13 mouse cellular contexts compared by ENCODE assay signal in the genomic region with DNA sequence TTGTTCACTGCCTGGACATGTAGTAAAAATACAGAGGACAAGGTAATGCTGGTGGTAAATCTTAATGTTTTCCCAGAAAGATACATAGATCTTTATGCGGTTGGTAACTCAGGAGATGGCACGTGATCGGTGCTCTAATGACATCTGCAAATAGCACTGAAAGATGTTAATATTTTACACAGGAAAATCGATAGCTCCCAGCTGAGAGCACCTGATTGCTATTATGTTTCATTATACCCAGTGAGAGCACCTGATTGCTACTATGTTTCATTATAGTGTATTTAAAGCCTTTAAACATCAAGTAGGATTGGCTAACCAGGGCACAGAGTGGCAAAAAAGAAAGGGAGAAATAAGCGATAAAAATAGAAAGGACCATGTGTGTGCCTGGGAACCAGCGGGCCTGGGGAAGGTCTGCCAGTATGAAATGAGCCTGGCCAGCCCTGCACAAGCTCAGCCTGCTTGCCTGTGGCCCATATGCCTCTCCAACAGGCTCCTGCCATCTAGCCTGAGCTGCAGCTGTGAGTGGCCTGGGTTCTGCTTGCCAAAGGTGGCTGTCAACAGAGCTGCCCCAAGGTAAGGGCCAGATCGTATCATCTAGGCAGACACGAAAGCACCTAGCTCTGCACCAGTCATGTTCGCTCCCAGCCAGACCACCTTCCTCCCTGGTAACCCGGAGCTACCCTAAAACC. TPM values are rescaled to one million over a fixed set of nuclear protein-coding genes. Genes with fewer than 3 reads are reported as not detected.
DNase-seq lines count a peak whose midpoint lies in the region; ATAC-seq lines count a peak whose summit lies in the region.
"Had no signal": no experiment of that assay in that cellular context is flagged by ENCODE, and none has a peak within 500 bp of the region (broad histone marks: within the 10 kb centered on the region; RNA-seq: fewer than 3 reads in every experiment).

No protein-coding gene starts in this region.

- H3K36me3 ChIP-seq in forebrain, embryonic 16.5 days (ENCODE audit: control insufficient read depth, insufficient read depth) = no peaks in the 10 kb centered on the region
- H3K36me3 ChIP-seq in forebrain, embryonic 12.5 days (replicated peaks) = no peaks in the 10 kb centered on the region
- no peaks in the 10 kb centered on the region for H3K36me3 ChIP-seq in neural tube, embryonic 13.5 days

- no peak overlapping the region for H3K4me2 ChIP-seq in forebrain, embryonic 16.5 days (ENCODE audit: low read length)
- H3K4me2 ChIP-seq in forebrain, embryonic 12.5 days = no peak overlapping the region
- no peak overlapping the region for H3K4me2 ChIP-seq in neural tube, embryonic 13.5 days
- H3K4me2 ChIP-seq: heart, embryonic 11.5 days; midbrain, embryonic 11.5 days had no signal

- H3K27ac ChIP-seq in forebrain, embryonic 16.5 days (ENCODE audit: low read length) = peak overlapping the region; percentile 31
- no peak overlapping the region for H3K27ac ChIP-seq in forebrain, embryonic 12.5 days
- H3K27ac ChIP-seq in neural tube, embryonic 13.5 days (replicated peaks) = 0 out of 2 replicates have a peak overlapping the region, but pooled peaks have one; percentile 38

- H3K4me1 ChIP-seq in forebrain, embryonic 16.5 days (replicated peaks; ENCODE audit: control insufficient read depth, insufficient read depth, low read length) = peaks cover 2% of the 10 kb centered on the region; the same call in 1 of the 2 replicates
- H3K4me1 ChIP-seq in forebrain, embryonic 12.5 days = no peaks in the 10 kb centered on the region
- H3K4me1 ChIP-seq in neural tube, embryonic 13.5 days (replicated peaks) = no peaks in the 10 kb centered on the region

- no peaks in the 10 kb centered on the region for H3K9me3 ChIP-seq in forebrain, embryonic 16.5 days (ENCODE audit: control insufficient read depth, low read length)
- H3K9me3 ChIP-seq in forebrain, embryonic 12.5 days = no peaks in the 10 kb centered on the region
- no peaks in the 10 kb centered on the region for H3K9me3 ChIP-seq in neural tube, embryonic 13.5 days

- no peak for DNase-seq in neural tube, embryonic 10.5 days (ENCODE audit: extremely low spot score, low spot score)
- DNase-seq in gastrocnemius, postnatal 14 days = peak; percentile 34
- DNase-seq in lung, postnatal 4 days = no peak
- DNase-seq in adrenal gland, adult 8-10 months = no peak
- DNase-seq: adrenal gland, postnatal 36 days; layer of hippocampus, adult 9-11 months had no signal

- 87% methylated on average over 10 of the region's 10 CpGs for WGBS in forebrain, embryonic 16.5 days
- 80% methylated on average over 10 of the region's 10 CpGs for WGBS in forebrain, embryonic 12.5 days
- WGBS in neural tube, embryonic 13.5 days = 83% methylated on average over 10 of the region's 10 CpGs

- no peak for ATAC-seq in forebrain, embryonic 16.5 days
- ATAC-seq in forebrain, embryonic 12.5 days (ENCODE audit: low FRiP score) = no peak
- no peak for ATAC-seq in neural tube, embryonic 13.5 days (ENCODE audit: low read depth)
- no peak for ATAC-seq in monocyte, adult 5-6 weeks (replicated peaks; ENCODE audit: insufficient number of reproducible peaks, low FRiP score, low TSS enrichment, poor library complexity, severe bottlenecking)
- ATAC-seq: lung, postnatal 0 days had no signal

- H3K27me3 ChIP-seq in forebrain, embryonic 16.5 days (replicated peaks; ENCODE audit: control insufficient read depth, insufficient read depth, low read length) = no peaks in the 10 kb centered on the region
- no peaks in the 10 kb centered on the region for H3K27me3 ChIP-seq in forebrain, embryonic 12.5 days
- H3K27me3 ChIP-seq in neural tube, embryonic 13.5 days = no peaks in the 10 kb centered on the region

- intact Hi-C loops in gastrocnemius, postnatal 14 days (cut with DNase I; ENCODE audit: low total_unique reads) = no loop called here

- no peak overlapping the region for H3K4me3 ChIP-seq in forebrain, embryonic 16.5 days (replicated peaks; ENCODE audit: low read length)
- no peak overlapping the region for H3K4me3 ChIP-seq in forebrain, embryonic 12.5 days (replicated peaks)
- no peak overlapping the region for H3K4me3 ChIP-seq in neural tube, embryonic 13.5 days

- H3K9ac ChIP-seq in forebrain, embryonic 16.5 days (replicated peaks; ENCODE audit: low read depth, low read length) = no peak overlapping the region
- no peak overlapping the region for H3K9ac ChIP-seq in forebrain, embryonic 12.5 days
- H3K9ac ChIP-seq in neural tube, embryonic 13.5 days = no peak overlapping the region

RNA-seq across cellular contexts. Expression of a gene that starts 19.3 kb away (rescaled TPM):
- polyA plus RNA-seq in forebrain, embryonic 16.5 days (2015; fragmentation: Nextera tagmentation; extraction: Ambion mirVana) = 11.9 and 13.7 TPM in 2 replicates
- polyA plus RNA-seq in forebrain, embryonic 12.5 days (2016; fragmentation: Nextera tagmentation; extraction: Ambion mirVana) = 23.1 and 24.1 TPM in 2 replicates
- 17.4 and 25.5 TPM in 2 replicates for polyA plus RNA-seq in neural tube, embryonic 13.5 days (2015; fragmentation: Nextera tagmentation; extraction: Ambion mirVana)
- total RNA-seq in gastrocnemius, postnatal 14 days (2021) = 10 to 100 TPM; 15.7 to 16.6 TPM
- total RNA-seq in monocyte, adult 5-6 weeks (2017) = 23.9 to 27.3 TPM (median 24.0 TPM) in 3 replicates
- 10 to 100 TPM; 20.6 to 25.8 (median 22.9) TPM for total RNA-seq in adrenal gland, adult 8-10 months (2022)

RNA-seq across cellular contexts. Expression of a gene that starts 36.9 kb away (rescaled TPM):
- polyA plus RNA-seq in forebrain, embryonic 16.5 days (2015; fragmentation: Nextera tagmentation; extraction: Ambion mirVana) = 10.6 and 13.0 TPM in 2 replicates
- polyA plus RNA-seq in forebrain, embryonic 12.5 days (2016; fragmentation: Nextera tagmentation; extraction: Ambion mirVana) = 7.2 TPM in 2 replicates
- polyA plus RNA-seq in neural tube, embryonic 13.5 days (2015; fragmentation: Nextera tagmentation; extraction: Ambion mirVana) = 10.3 and 10.6 TPM in 2 replicates
- 1 to 10 TPM; 6.7 to 7.0 TPM for total RNA-seq in gastrocnemius, postnatal 14 days (2021)
- total RNA-seq in monocyte, adult 5-6 weeks (2017) = 39.0 to 79.2 TPM (median 41.9 TPM) in 3 replicates
- 10 to 100 TPM in 2 of 4 experiments, 1 to 10 TPM in 2; 6.8 to 15.1 (median 11.5) TPM for total RNA-seq in adrenal gland, adult 8-10 months (2022)
